Mouse (Mus musculus): ENCODE results near the gene Ubqln4. TPM values are rescaled to one million over a fixed set of nuclear protein-coding genes. Genes with fewer than 3 reads are reported as not detected.

The Ubqln4 gene
- polyA plus RNA-seq, 1 experiment from 2014 or later: 43.5 TPM

- 9% methylated on average over 9 of the region's 9 CpGs for WGBS
- H3K27me3 ChIP-seq (replicated peaks; ENCODE audit: control insufficient read depth, insufficient read depth, low read length): no peaks in the 10 kb centered on the region
- ATAC-seq: no peak
- peak overlapping the region; percentile 62; the same call in 1 of the 2 replicates for H3K27ac ChIP-seq (ENCODE audit: low read length)
- H3K9me3 ChIP-seq (ENCODE audit: control insufficient read depth, low read length): no peaks in the 10 kb centered on the region
- H3K36me3 ChIP-seq (ENCODE audit: control insufficient read depth, insufficient read depth): peaks cover 15% of the 10 kb centered on the region
- no peak overlapping the region for H3K4me3 ChIP-seq (replicated peaks; ENCODE audit: low read length)
- peaks cover 80% of the 10 kb centered on the region for H3K4me1 ChIP-seq (replicated peaks; ENCODE audit: control insufficient read depth, insufficient read depth, low read length)
- H3K9ac ChIP-seq (replicated peaks; ENCODE audit: low read depth, low read length): 0 out of 2 replicates have a peak overlapping the region, but pooled peaks have one; percentile 10
- no peak overlapping the region; the same call in 1 of the 2 replicates for H3K4me2 ChIP-seq (ENCODE audit: low read length)
Observed at GRCm38 (mm10) chr3:88538271-88539145, 15.1 kb upstream of the Ubqln4 start.

GRCm38 (mm10) chr3:88539397-88539796, 14.2 kb upstream of the Ubqln4 start:
- ATAC-seq: no peak
- Histone ChIP-seq H3K27me3 (replicated peaks; ENCODE audit: control insufficient read depth, insufficient read depth, low read length) (no peaks in the 10 kb centered on the region), H3K4me3 (replicated peaks; ENCODE audit: low read length) (no peak overlapping the region), H3K27ac (ENCODE audit: low read length) (peak overlapping the region; percentile 53; the same call in 1 of the 2 replicates), H3K36me3 (ENCODE audit: control insufficient read depth, insufficient read depth) (peaks cover 15% of the 10 kb centered on the region), H3K9ac (replicated peaks; ENCODE audit: low read depth, low read length) (0 out of 2 replicates have a peak overlapping the region, but pooled peaks have one; percentile 27), H3K4me2 (ENCODE audit: low read length) (no peak overlapping the region), H3K4me1 (replicated peaks; ENCODE audit: control insufficient read depth, insufficient read depth, low read length) (peaks cover 76% of the 10 kb centered on the region), H3K9me3 (ENCODE audit: control insufficient read depth, low read length) (no peaks in the 10 kb centered on the region)
- 0% methylated on average over 3 of the region's 3 CpGs for WGBS

- H3K36me3 ChIP-seq (ENCODE audit: control insufficient read depth, insufficient read depth): peaks cover 15% of the 10 kb centered on the region
- ATAC-seq: no peak
- no peak overlapping the region for H3K4me3 ChIP-seq (replicated peaks; ENCODE audit: low read length)
- H3K4me2 ChIP-seq (ENCODE audit: low read length): no peak overlapping the region
- H3K9me3 ChIP-seq (ENCODE audit: control insufficient read depth, low read length): no peaks in the 10 kb centered on the region
- H3K4me1 ChIP-seq (replicated peaks; ENCODE audit: control insufficient read depth, insufficient read depth, low read length): peaks cover 69% of the 10 kb centered on the region
- no peaks in the 10 kb centered on the region for H3K27me3 ChIP-seq (replicated peaks; ENCODE audit: control insufficient read depth, insufficient read depth, low read length)
- H3K9ac ChIP-seq (replicated peaks; ENCODE audit: low read depth, low read length): no peak overlapping the region
- 50% methylated on average over 5 of the region's 5 CpGs for whole genome bisulfite sequencing
- peak overlapping the region; percentile 29 for H3K27ac ChIP-seq (ENCODE audit: low read length)
Observed at GRCm38 (mm10) chr3:88540085-88540484, 13.5 kb upstream of the Ubqln4 start.

GRCm38 (mm10) chr3:88541622-88542401, 11.7 kb upstream of the Ubqln4 start:
- Histone ChIP-seq H3K4me2 (ENCODE audit: low read length) (no peak overlapping the region), H3K27ac (ENCODE audit: low read length) (peak overlapping the region; percentile 54), H3K9ac (replicated peaks; ENCODE audit: low read depth, low read length) (no peak overlapping the region), H3K9me3 (ENCODE audit: control insufficient read depth, low read length) (no peaks in the 10 kb centered on the region), H3K27me3 (replicated peaks; ENCODE audit: control insufficient read depth, insufficient read depth, low read length) (no peaks in the 10 kb centered on the region), H3K4me1 (replicated peaks; ENCODE audit: control insufficient read depth, insufficient read depth, low read length) (peaks cover 52% of the 10 kb centered on the region), H3K4me3 (replicated peaks; ENCODE audit: low read length) (no peak overlapping the region), H3K36me3 (ENCODE audit: control insufficient read depth, insufficient read depth) (peaks cover 10% of the 10 kb centered on the region)
- WGBS: 39% methylated on average over 7 of the region's 7 CpGs
- ATAC-seq: peak; percentile 49

GRCm38 (mm10) chr3:88542486-88542885, 11.1 kb upstream of the Ubqln4 start:
- ATAC-seq: no peak
- no peaks in the 10 kb centered on the region for H3K9me3 ChIP-seq (ENCODE audit: control insufficient read depth, low read length)
- H3K27ac ChIP-seq (ENCODE audit: low read length): peak overlapping the region; percentile 54
- no peak overlapping the region for H3K9ac ChIP-seq (replicated peaks; ENCODE audit: low read depth, low read length)
- WGBS: 71% methylated on average over 4 of the region's 4 CpGs
- peaks cover 45% of the 10 kb centered on the region for H3K4me1 ChIP-seq (replicated peaks; ENCODE audit: control insufficient read depth, insufficient read depth, low read length)
- no peak overlapping the region for H3K4me2 ChIP-seq (ENCODE audit: low read length)
- no peak overlapping the region for H3K4me3 ChIP-seq (replicated peaks; ENCODE audit: low read length)
- H3K27me3 ChIP-seq (replicated peaks; ENCODE audit: control insufficient read depth, insufficient read depth, low read length): no peaks in the 10 kb centered on the region
- H3K36me3 ChIP-seq (ENCODE audit: control insufficient read depth, insufficient read depth): peaks cover 5% of the 10 kb centered on the region; the same call in 1 of the 2 replicates

- Histone ChIP-seq H3K36me3 (ENCODE audit: control insufficient read depth, insufficient read depth) (0 out of 2 replicates have a peak, but pooled peaks cover 2% of the 10 kb centered on the region), H3K4me2 (ENCODE audit: low read length) (no peak overlapping the region), H3K4me1 (replicated peaks; ENCODE audit: control insufficient read depth, insufficient read depth, low read length) (peaks cover 38% of the 10 kb centered on the region), H3K27ac (ENCODE audit: low read length) (no peak overlapping the region), H3K9ac (replicated peaks; ENCODE audit: low read depth, low read length) (no peak overlapping the region), H3K27me3 (replicated peaks; ENCODE audit: control insufficient read depth, insufficient read depth, low read length) (no peaks in the 10 kb centered on the region), H3K4me3 (replicated peaks; ENCODE audit: low read length) (no peak overlapping the region), H3K9me3 (ENCODE audit: control insufficient read depth, low read length) (no peaks in the 10 kb centered on the region)
- ATAC-seq: no peak
- 86% methylated on average over 8 of the region's 8 CpGs for WGBS
Observed at GRCm38 (mm10) chr3:88543174-88543573, 10.4 kb upstream of the Ubqln4 start.

DNA sequence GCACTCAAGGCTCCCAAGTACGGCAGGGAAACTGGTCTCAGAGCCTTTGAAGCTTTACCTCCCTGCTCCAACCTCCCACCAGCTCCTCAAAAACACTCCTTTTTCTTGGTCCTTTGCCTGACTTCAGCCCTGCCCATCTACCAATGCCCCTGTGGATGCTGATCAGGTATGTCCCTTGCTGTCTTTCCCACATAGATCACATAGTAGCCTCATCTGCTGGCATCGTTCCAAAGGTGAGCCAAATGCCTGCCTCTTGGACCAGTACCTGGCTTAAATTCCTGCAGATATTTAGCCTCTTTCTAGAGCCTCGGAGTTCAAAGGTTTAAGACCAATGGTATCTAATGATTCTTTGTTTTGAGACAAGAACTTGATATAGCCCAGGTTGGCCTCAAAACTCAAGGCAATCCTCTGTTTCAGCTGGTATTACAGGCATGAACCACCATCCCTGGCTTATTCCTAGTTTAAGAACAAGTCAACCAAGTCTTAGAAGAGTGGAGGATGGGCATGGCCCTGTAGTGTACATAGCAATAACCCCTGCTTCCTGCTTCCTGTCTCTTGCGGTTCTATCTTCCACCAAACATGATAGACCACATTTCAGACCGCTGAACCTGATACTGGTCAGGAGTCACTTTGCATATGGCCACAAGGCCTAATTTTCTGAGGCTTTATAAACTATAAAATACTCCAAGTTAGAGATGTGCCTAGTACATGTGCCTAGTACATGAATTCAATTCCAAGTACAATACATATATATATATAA, 9.7 kb upstream of the Ubqln4 start:
- ATAC-seq: no peak
- Histone ChIP-seq H3K4me1 (replicated peaks; ENCODE audit: control insufficient read depth, insufficient read depth, low read length) (peaks cover 32% of the 10 kb centered on the region), H3K27me3 (replicated peaks; ENCODE audit: control insufficient read depth, insufficient read depth, low read length) (no peaks in the 10 kb centered on the region), H3K9ac (replicated peaks; ENCODE audit: low read depth, low read length) (no peak overlapping the region), H3K9me3 (ENCODE audit: control insufficient read depth, low read length) (no peaks in the 10 kb centered on the region), H3K4me3 (replicated peaks; ENCODE audit: low read length) (no peak overlapping the region), H3K4me2 (ENCODE audit: low read length) (no peak overlapping the region), H3K27ac (ENCODE audit: low read length) (no peak overlapping the region), H3K36me3 (ENCODE audit: control insufficient read depth, insufficient read depth) (0 out of 2 replicates have a peak, but pooled peaks cover under 1% of the 10 kb centered on the region)
- 82% methylated on average over 5 of the region's 5 CpGs for WGBS

GRCm38 (mm10) chr3:88544514-88544913, 9.0 kb upstream of the Ubqln4 start:
- Histone ChIP-seq H3K4me1 (replicated peaks; ENCODE audit: control insufficient read depth, insufficient read depth, low read length) (peaks cover 27% of the 10 kb centered on the region), H3K36me3 (ENCODE audit: control insufficient read depth, insufficient read depth) (no peaks in the 10 kb centered on the region), H3K9ac (replicated peaks; ENCODE audit: low read depth, low read length) (no peak overlapping the region), H3K27me3 (replicated peaks; ENCODE audit: control insufficient read depth, insufficient read depth, low read length) (no peaks in the 10 kb centered on the region), H3K4me3 (replicated peaks; ENCODE audit: low read length) (no peak overlapping the region), H3K27ac (ENCODE audit: low read length) (no peak overlapping the region), H3K9me3 (ENCODE audit: control insufficient read depth, low read length) (no peaks in the 10 kb centered on the region), H3K4me2 (ENCODE audit: low read length) (no peak overlapping the region)
- WGBS: 28% methylated on average over 5 of the region's 5 CpGs
- no peak for ATAC-seq

Measured in forebrain, embryonic 16.5 days (tissue).